Comparison of ENCODE assay signal across 8 mouse cellular contexts in genomic region chr13:78201871-78202565, GRCm38 (mm10). TPM values are rescaled to one million over a fixed set of nuclear protein-coding genes. Genes with fewer than 3 reads are reported as not detected.
A peak's percentile ranks its signal among the peaks of the same experiment; 100 is the strongest.
DNase-seq lines count a peak whose midpoint lies in the region; ATAC-seq and TF ChIP-seq lines count a peak whose summit lies in the region.

No protein-coding gene starts in this region.

- peak overlapping the region; percentile 94 for H3K27ac ChIP-seq in embryonic facial prominence, embryonic 12.5 days
- H3K27ac ChIP-seq in hindbrain, embryonic 13.5 days: peak overlapping the region; percentile 99
- H3K27ac ChIP-seq in midbrain, postnatal 0 days (ENCODE audit: low read depth, low read length): peak overlapping the region; percentile 92

- H3K9ac ChIP-seq in embryonic facial prominence, embryonic 12.5 days: peak overlapping the region; percentile 73
- H3K9ac ChIP-seq in hindbrain, embryonic 13.5 days: peak overlapping the region; percentile 95
- H3K9ac ChIP-seq in midbrain, postnatal 0 days (replicated peaks; ENCODE audit: low read length, poor library complexity, severe bottlenecking): peak overlapping the region; percentile 84

- no peaks in the 10 kb centered on the region for H3K9me3 ChIP-seq in embryonic facial prominence, embryonic 12.5 days
- H3K9me3 ChIP-seq in hindbrain, embryonic 13.5 days: no peaks in the 10 kb centered on the region
- no peaks in the 10 kb centered on the region for H3K9me3 ChIP-seq in midbrain, postnatal 0 days (ENCODE audit: low read length)

- ATAC-seq in embryonic facial prominence, embryonic 12.5 days (ENCODE audit: insufficient number of reproducible peaks, insufficient read depth, low FRiP score, low TSS enrichment): no peak
- peak; percentile 26 for ATAC-seq in hindbrain, embryonic 13.5 days (ENCODE audit: low FRiP score)
- ATAC-seq in midbrain, postnatal 0 days (ENCODE audit: low FRiP score): peak; percentile 25; the same call in 1 of the 2 replicates

- no peak for TF ChIP-seq CTCF in midbrain, postnatal 0 days (IDR thresholded peaks at IDR 0.05)

- H3K27me3 ChIP-seq in embryonic facial prominence, embryonic 12.5 days: no peaks in the 10 kb centered on the region
- no peaks in the 10 kb centered on the region for H3K27me3 ChIP-seq in hindbrain, embryonic 13.5 days
- no peaks in the 10 kb centered on the region for H3K27me3 ChIP-seq in midbrain, postnatal 0 days (ENCODE audit: insufficient read depth, low read length)

- no peaks in the 10 kb centered on the region for H3K36me3 ChIP-seq in embryonic facial prominence, embryonic 12.5 days
- no peaks in the 10 kb centered on the region for H3K36me3 ChIP-seq in hindbrain, embryonic 13.5 days
- H3K36me3 ChIP-seq in midbrain, postnatal 0 days (ENCODE audit: insufficient read depth, low read length): no peaks in the 10 kb centered on the region

- intact Hi-C loops in left cerebral cortex, postnatal 25 days (cut with DNase I): loop anchor here (5.0 to 10.0 kb wide), 10 partner anchors 225 to 1643 kb away; no protein-coding TSS in a partner anchor

- WGBS in embryonic facial prominence, embryonic 12.5 days: 1% methylated on average over 22 of the region's 22 CpGs
- WGBS in hindbrain, embryonic 13.5 days: under 1% methylated on average over 22 of the region's 22 CpGs
- WGBS in midbrain, postnatal 0 days: under 1% methylated on average over 22 of the region's 22 CpGs

- peak overlapping the region; percentile 80 for H3K4me2 ChIP-seq in embryonic facial prominence, embryonic 12.5 days (replicated peaks)
- peak overlapping the region; percentile 74 for H3K4me2 ChIP-seq in hindbrain, embryonic 13.5 days
- peak overlapping the region; percentile 83 for H3K4me2 ChIP-seq in midbrain, postnatal 0 days (ENCODE audit: low read depth, low read length, poor library complexity, severe bottlenecking)

- peak; percentile 6 for DNase-seq in layer of hippocampus, adult 11-12 months (ENCODE audit: low spot score)
- no peak for DNase-seq in layer of hippocampus, adult 9-10 months (ENCODE audit: low spot score)
- no peak for DNase-seq in midbrain, postnatal 0 days (ENCODE audit: low spot score)
- no peak for DNase-seq in adipocyte (ENCODE audit: low spot score)
- no peak for DNase-seq in layer of hippocampus, adult 8-10 months (ENCODE audit: low spot score in 2 of 2)
- no peak for DNase-seq in left cerebral cortex, postnatal 25 days (ENCODE audit: low spot score in 2 of 2)

- peaks cover 3% of the 10 kb centered on the region; the same call in 1 of the 2 replicates for H3K4me1 ChIP-seq in embryonic facial prominence, embryonic 12.5 days
- H3K4me1 ChIP-seq in hindbrain, embryonic 13.5 days (replicated peaks): peaks cover 26% of the 10 kb centered on the region
- peaks cover 3% of the 10 kb centered on the region; the same call in 1 of the 2 replicates for H3K4me1 ChIP-seq in midbrain, postnatal 0 days (ENCODE audit: insufficient read depth, low read length)

- H3K4me3 ChIP-seq in embryonic facial prominence, embryonic 12.5 days: peak overlapping the region; percentile 87
- H3K4me3 ChIP-seq in hindbrain, embryonic 13.5 days: peak overlapping the region; percentile 68
- peak overlapping the region; percentile 87 for H3K4me3 ChIP-seq in midbrain, postnatal 0 days (ENCODE audit: low read depth, low read length)

RNA-seq across cellular contexts. Expression of gene Nr2f1, which starts 2.5 kb away (rescaled TPM):
- polyA plus RNA-seq in embryonic facial prominence, embryonic 12.5 days (2016; fragmentation: Nextera tagmentation; extraction: Ambion mirVana): 46.5 and 49.0 TPM in 2 replicates
- polyA plus RNA-seq in hindbrain, embryonic 13.5 days (2015; fragmentation: Nextera tagmentation; extraction: Ambion mirVana): 68.9 and 71.3 TPM in 2 replicates
- total RNA-seq in midbrain, postnatal 0 days (2014; rRNA removed): 163 and 184 TPM in 2 replicates
- polyA plus RNA-seq in midbrain, postnatal 0 days (2015; fragmentation: Nextera tagmentation; extraction: Ambion mirVana): 46.4 and 55.5 TPM in 2 replicates
- 10 to 100 TPM; 75.7 to 85.1 (median 81.4) TPM for total RNA-seq in layer of hippocampus, adult 8-10 months (2022)
- 100 to 1,000 TPM; 114 to 122 TPM for total RNA-seq in left cerebral cortex, postnatal 25 days (2021)
